Mouse (Mus musculus): ENCODE data around the gene S100a7a. TPM values are rescaled to one million over a fixed set of nuclear protein-coding genes. Genes with fewer than 3 reads are reported as not detected.

S100a7a gene
- polyA plus RNA-seq (2017; shearing (Covaris generic)), result 0.28 TPM

DNA sequence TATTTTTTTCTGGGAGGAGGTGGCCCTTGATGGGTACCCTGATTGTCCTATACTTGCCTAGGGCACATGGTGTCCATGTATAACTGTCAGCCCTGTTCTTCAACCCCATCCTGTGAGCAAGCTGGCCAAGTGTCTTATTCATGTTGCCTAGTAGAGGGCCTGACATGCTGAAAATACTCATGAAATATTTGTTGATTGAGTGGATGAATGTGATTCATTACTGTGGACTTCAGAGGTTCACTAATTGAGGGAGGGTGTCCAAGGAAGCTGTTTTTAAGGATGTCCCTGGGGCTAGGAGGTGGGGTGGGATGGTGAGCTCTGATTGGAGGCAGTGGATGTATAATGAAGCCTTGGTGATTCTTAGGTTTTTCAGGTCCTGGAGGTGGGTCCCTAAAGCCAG is at the start of gene S100a7a:
Gene S100a7a (plus strand): TSS at position 301 of the 400 bp plus-strand sequence.

DNA sequence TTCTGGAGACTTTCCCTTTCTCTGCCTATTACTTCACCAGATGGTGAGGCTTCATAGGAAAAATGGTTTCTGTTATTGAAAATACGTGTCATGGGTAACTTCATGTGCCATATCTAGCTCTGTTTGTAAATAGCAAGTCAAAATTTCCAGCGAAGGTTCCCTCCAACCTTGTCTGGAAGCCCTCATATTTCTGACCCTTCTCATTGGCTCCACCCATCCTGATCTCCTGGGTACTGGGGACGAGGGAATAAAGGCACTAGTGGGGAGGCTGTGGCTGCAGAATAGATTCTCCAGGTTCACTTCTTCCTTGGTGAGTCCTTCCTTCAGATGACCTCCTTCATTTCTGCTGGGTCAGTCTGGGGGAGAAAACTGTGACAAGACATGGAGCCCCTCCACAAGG is 45.6 kb upstream of the S100a7a start, which contains the start of gene S100a5:
Gene S100a5 (plus strand): TSS at position 301 of the 400 bp plus-strand sequence.

DNA sequence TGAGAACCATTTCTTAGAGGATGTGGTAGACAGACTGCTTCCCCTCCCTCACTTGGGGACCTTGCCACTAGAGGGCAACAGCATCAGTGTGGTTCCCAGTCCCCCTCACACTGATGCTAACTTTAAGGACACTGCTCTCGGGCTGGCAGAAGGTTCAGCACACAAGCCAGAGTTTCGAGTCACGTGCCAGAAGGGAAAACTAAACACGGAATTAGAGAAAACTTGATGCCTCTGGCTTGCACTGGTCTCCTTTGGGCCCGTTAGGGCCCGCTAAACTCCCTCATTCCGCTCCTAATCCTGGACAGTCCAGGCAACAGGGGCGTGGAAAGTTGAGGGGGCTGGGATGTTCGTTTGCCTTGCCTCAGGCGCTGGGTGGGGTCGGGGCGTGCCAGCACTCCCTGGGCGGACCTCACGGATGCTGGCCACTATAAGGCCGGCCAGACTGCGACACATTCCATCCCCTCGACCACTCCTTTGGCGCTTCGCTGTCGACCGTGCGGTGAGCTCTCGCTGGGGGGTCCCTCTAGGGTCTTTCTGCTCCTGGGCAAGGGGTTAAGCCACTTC is 41.0 kb upstream of the S100a7a start, which contains the start of gene S100a6:
Gene S100a6 (plus strand): TSS at position 155 of the 564 bp plus-strand sequence.

DNA sequence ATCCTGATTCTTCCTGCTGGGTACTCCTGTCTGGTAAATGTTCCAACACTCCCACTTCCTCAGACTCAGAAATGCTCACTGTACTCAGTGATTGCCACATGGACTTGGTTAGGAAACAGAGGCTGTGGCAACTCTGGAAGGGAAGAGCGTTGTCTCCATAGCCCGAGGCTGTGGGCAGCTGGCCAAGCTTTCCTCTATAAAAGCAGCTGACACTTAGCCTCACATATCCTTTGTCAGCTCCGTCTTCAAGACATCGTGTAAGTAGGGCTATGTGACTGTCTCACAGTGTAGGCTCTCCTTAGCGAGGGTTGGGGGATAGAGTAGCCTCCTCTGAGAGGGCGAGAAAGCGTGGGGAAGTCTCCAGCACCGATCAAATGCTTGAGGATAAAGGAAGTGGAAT is 15.0 kb downstream of the S100a7a start, which contains the start of gene S100a8:
Gene S100a8 (plus strand): TSS at position 133 of the 400 bp plus-strand sequence.

DNA sequence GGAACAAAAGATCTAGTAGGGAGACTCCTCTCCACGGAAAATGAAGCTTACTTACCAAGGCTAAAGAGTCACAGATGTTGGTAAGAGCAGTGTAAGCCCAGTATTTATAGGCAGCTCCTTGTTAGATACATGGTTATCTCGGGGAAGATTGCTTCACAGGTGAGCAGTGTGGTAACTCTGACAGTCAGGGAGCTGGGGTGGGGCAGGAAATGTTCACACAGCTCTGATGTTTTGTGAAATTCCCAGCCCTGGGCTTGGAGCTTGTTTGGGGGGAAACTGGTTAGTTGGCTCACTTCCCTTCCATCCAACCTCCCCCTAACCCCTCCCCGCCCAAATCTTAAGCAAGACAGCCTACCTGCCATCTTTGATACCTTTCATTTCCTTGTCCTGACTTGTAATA is 41.8 kb downstream of the S100a7a start, which contains the start of gene S100a9:
Gene S100a9 (minus strand): TSS at position 109 of the 400 bp plus-strand sequence.

Other genes with a start within 250 kb of the S100a7a start
- 47.0 TPM for gene Ints3, start 220.4 kb upstream of the S100a7a start, polyA plus RNA-seq (2017; shearing (Covaris generic))
- gene Npr1, start 188.2 kb upstream of the S100a7a start, polyA plus RNA-seq (2017; shearing (Covaris generic)), result not detected
- 104 TPM for gene Ilf2, start 177.9 kb upstream of the S100a7a start, polyA plus RNA-seq (2017; shearing (Covaris generic))
- gene Snapin, start 163.0 kb upstream of the S100a7a start, polyA plus RNA-seq (2017; shearing (Covaris generic)), result 93.0 TPM
- 212 TPM for gene Chtop, start 144.5 kb upstream of the S100a7a start, polyA plus RNA-seq (2017; shearing (Covaris generic))
- gene S100a1, start 139.6 kb upstream of the S100a7a start, polyA plus RNA-seq (2017; shearing (Covaris generic)), result 4.4 TPM
- 181 TPM for gene S100a13, start 139.6 kb upstream of the S100a7a start, polyA plus RNA-seq (2017; shearing (Covaris generic))
- gene S100a14, start 127.2 kb upstream of the S100a7a start, polyA plus RNA-seq (2017; shearing (Covaris generic)), result 0.40 TPM
- gene S100a16, start 116.8 kb upstream of the S100a7a start, polyA plus RNA-seq (2017; shearing (Covaris generic)), result 0.32 TPM
- gene S100a3, start 93.4 kb upstream of the S100a7a start, polyA plus RNA-seq (2017; shearing (Covaris generic)), result 1.6 TPM
- gene S100a2, start 63.8 kb upstream of the S100a7a start, polyA plus RNA-seq (2017; shearing (Covaris generic)), result 1.7 TPM
- not detected for gene Gm42674, start 52.1 kb upstream of the S100a7a start, polyA plus RNA-seq (2017; shearing (Covaris generic))
- gene S100a4, start 50.2 kb upstream of the S100a7a start, polyA plus RNA-seq (2017; shearing (Covaris generic)), result 415 TPM
- gene S100a5, start 45.5 kb upstream of the S100a7a start, polyA plus RNA-seq (2017; shearing (Covaris generic)), result not detected
- 481 TPM for gene S100a6, start 41.1 kb upstream of the S100a7a start, polyA plus RNA-seq (2017; shearing (Covaris generic))
- not detected for gene S100a8, start 15.0 kb downstream of the S100a7a start, polyA plus RNA-seq (2017; shearing (Covaris generic))
- gene S100a9, start 41.7 kb downstream of the S100a7a start, polyA plus RNA-seq (2017; shearing (Covaris generic)), result 0.57 TPM
- not detected for gene Pglyrp4, start 72.9 kb downstream of the S100a7a start, polyA plus RNA-seq (2017; shearing (Covaris generic))
- gene Gm5849, start 123.9 kb downstream of the S100a7a start, polyA plus RNA-seq (2017; shearing (Covaris generic)), result not detected